Mouse (Mus musculus) R1 (cell line): ENCODE data around the gene Hsdl2.

Source experiments
- DNase-seq: peaks from one replicate; pipeline ENCODE4 v3.0.0-alpha.2; 2018; ENCODE audit warnings: low read depth, low spot score

Hsdl2 gene

GRCm38 (mm10) chr4:59625998-59626910 lies 44.9 kb downstream of the Hsdl2 start, which contains the start of gene E130308A19Rik:
Gene E130308A19Rik (plus strand): TSS chr4:59626211.
- DNase-seq = peak; percentile 91

- DNase-seq = no peak
Measured at GRCm38 (mm10) chr4:59628255-59628654, 46.9 kb downstream of the Hsdl2 start.

GRCm38 (mm10) chr4:59629076-59629874 lies 47.9 kb downstream of the Hsdl2 start:
- no peak for DNase-seq

- DNase-seq = no peak
Measured at GRCm38 (mm10) chr4:59630122-59630521, 48.8 kb downstream of the Hsdl2 start.

- DNase-seq = no peak
Measured at GRCm38 (mm10) chr4:59634532-59634931, 53.2 kb downstream of the Hsdl2 start.

GRCm38 (mm10) chr4:59639163-59639562 lies 57.8 kb downstream of the Hsdl2 start:
- DNase-seq = no peak

GRCm38 (mm10) chr4:59640720-59641119 lies 59.4 kb downstream of the Hsdl2 start:
- no peak for DNase-seq

- DNase-seq = no peak
Measured at GRCm38 (mm10) chr4:59642039-59642438, 60.7 kb downstream of the Hsdl2 start.

GRCm38 (mm10) chr4:59642657-59643056 lies 61.3 kb downstream of the Hsdl2 start:
- DNase-seq = no peak

- no peak for DNase-seq
Measured at GRCm38 (mm10) chr4:59644431-59644830, 63.1 kb downstream of the Hsdl2 start.

- DNase-seq = no peak
Measured at GRCm38 (mm10) chr4:59644992-59645391, 63.6 kb downstream of the Hsdl2 start.

- DNase-seq = no peak
Measured at GRCm38 (mm10) chr4:59645610-59646009, 64.2 kb downstream of the Hsdl2 start.

GRCm38 (mm10) chr4:59646020-59646696 lies 64.8 kb downstream of the Hsdl2 start:
- DNase-seq = no peak

GRCm38 (mm10) chr4:59649119-59649518 lies 67.8 kb downstream of the Hsdl2 start:
- DNase-seq = no peak

- DNase-seq = no peak
Measured at GRCm38 (mm10) chr4:59652166-59652681, 70.9 kb downstream of the Hsdl2 start.

GRCm38 (mm10) chr4:59656061-59656642 lies 74.8 kb downstream of the Hsdl2 start:
- no peak for DNase-seq

- DNase-seq = no peak
Measured at GRCm38 (mm10) chr4:59662163-59662562, 80.8 kb downstream of the Hsdl2 start.

- no peak for DNase-seq
Measured at GRCm38 (mm10) chr4:59663451-59663850, 82.1 kb downstream of the Hsdl2 start.

GRCm38 (mm10) chr4:59666550-59667317 lies 85.4 kb downstream of the Hsdl2 start:
- DNase-seq = no peak

- DNase-seq = no peak
Measured at GRCm38 (mm10) chr4:59668050-59668449, 86.7 kb downstream of the Hsdl2 start.
